Mouse (Mus musculus) erythroblast, adult 5-6 weeks (primary cell): ENCODE measurements around the gene Grin3a. TPM values are rescaled to one million over a fixed set of nuclear protein-coding genes. Genes with fewer than 3 reads are reported as not detected.

Source experiments
- ATAC-seq: replicated peaks from 2 replicates; pipeline ENCODE4 v1.8.0; 2016; ENCODE audit warnings: moderate number of reproducible peaks, mild to moderate bottlenecking, moderate TSS enrichment, inconsistent platforms; ENCODE audit not compliant: poor library complexity, low FRiP score, severe bottlenecking
- total RNA-seq, 2 experiments: library from RNA; stranded (forward) in 1 of 2; stranded (reverse) in 1 of 2; fragments of 150-400 nt in 1 of 2; fragments of 200-764, 138-1000 nt in 1 of 2; gene quantifications; 2 replicates each; pipeline versions ENCODE4 v1.2.3 to v1.2.4; 2015 to 2017; ENCODE audit warnings: low replicate concordance in 2 of 2

The Grin3a gene
- total RNA-seq (2015; ENCODE audit: low replicate concordance) = not detected in 2 replicates
- not detected in 2 replicates for total RNA-seq (2017; ENCODE audit: low replicate concordance)

GRCm38 (mm10) chr4:49845612-49845985, at the start of gene Grin3a:
Gene Grin3a, minus strand, starts transcription at chr4:49845744.
- no peak for ATAC-seq

- ATAC-seq = no peak
Measured at GRCm38 (mm10) chr4:49891835-49892301, 46.3 kb upstream of the Grin3a start.

GRCm38 (mm10) chr4:49877084-49877483, 31.5 kb upstream of the Grin3a start:
- ATAC-seq = no peak

GRCm38 (mm10) chr4:49860611-49861010, 15.1 kb upstream of the Grin3a start:
- ATAC-seq = no peak

GRCm38 (mm10) chr4:49844828-49845611, 524 bp downstream of the Grin3a start:
- no peak for ATAC-seq

GRCm38 (mm10) chr4:49844274-49844827, 1.2 kb downstream of the Grin3a start:
- no peak for ATAC-seq

- ATAC-seq = no peak
Measured at GRCm38 (mm10) chr4:49843787-49844186, 1.8 kb downstream of the Grin3a start.

GRCm38 (mm10) chr4:49832035-49832434, 13.5 kb downstream of the Grin3a start:
- ATAC-seq = no peak

- no peak for ATAC-seq
Measured at GRCm38 (mm10) chr4:49813852-49814251, 31.7 kb downstream of the Grin3a start.

GRCm38 (mm10) chr4:49806791-49807190, 38.8 kb downstream of the Grin3a start:
- no peak for ATAC-seq

GRCm38 (mm10) chr4:49799338-49799737, 46.2 kb downstream of the Grin3a start:
- ATAC-seq = no peak

GRCm38 (mm10) chr4:49788971-49789370, 56.6 kb downstream of the Grin3a start:
- no peak for ATAC-seq

GRCm38 (mm10) chr4:49742847-49743246, 102.7 kb downstream of the Grin3a start:
- ATAC-seq = no peak

GRCm38 (mm10) chr4:49741942-49742341, 103.6 kb downstream of the Grin3a start:
- ATAC-seq = no peak

- ATAC-seq = no peak
Measured at GRCm38 (mm10) chr4:49740796-49741766, 104.5 kb downstream of the Grin3a start.

GRCm38 (mm10) chr4:49739561-49739960, 106.0 kb downstream of the Grin3a start:
- no peak for ATAC-seq

GRCm38 (mm10) chr4:49729326-49729725, 116.2 kb downstream of the Grin3a start:
- ATAC-seq = no peak

GRCm38 (mm10) chr4:49723908-49724307, 121.6 kb downstream of the Grin3a start:
- ATAC-seq = no peak

- no peak for ATAC-seq
Measured at GRCm38 (mm10) chr4:49691405-49692194, 153.9 kb downstream of the Grin3a start.
